Mouse (Mus musculus): ENCODE data around the gene Exoc3l2.

DNA sequence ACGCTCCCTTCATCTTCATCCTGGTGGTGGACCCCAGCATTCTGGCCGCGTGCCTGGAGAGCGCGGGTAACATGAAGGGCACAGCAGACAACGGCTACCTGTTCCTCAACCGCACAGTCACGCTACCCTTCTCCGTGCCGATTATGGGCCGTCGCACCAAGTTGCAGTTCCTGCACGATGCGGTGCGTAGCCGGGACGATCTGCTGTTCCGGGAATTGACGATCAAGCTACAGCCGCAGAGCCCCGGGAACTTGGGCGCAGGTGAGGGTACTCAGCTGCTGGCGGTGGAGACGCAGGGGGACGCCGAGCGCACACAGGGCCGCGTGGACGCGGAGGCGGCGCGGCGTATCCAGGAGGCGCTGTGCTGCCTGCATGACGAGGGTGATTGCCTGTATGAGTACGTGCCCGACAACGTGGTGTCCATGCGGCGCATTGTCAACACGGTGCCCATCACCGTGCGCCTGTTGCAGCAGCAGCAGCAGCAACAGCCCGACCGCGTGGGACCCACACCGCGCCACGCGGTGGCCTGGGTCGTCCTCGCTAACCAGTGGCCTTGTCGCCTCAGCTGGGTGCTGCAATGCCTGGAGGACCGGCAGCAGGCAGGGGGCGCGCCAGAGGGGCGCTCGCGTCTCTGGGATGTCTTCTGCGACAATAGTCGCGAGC, 60.8 kb downstream of the Exoc3l2 start:
- TF ChIP-seq CTCF (IDR thresholded peaks at IDR 0.05; ENCODE audit: borderline replicate concordance, control insufficient read depth, extremely low read depth, insufficient read depth, low read length, poor library complexity), result peak; percentile 63; the same call in 1 of the 2 replicates
- TF ChIP-seq POLR2A (IDR thresholded peaks at IDR 0.05; ENCODE audit: control insufficient read depth, extremely low read depth, insufficient read depth, low read length, poor library complexity), result no peak

Data from thymus, adult 2 months (tissue).